9 mouse cellular contexts compared by ENCODE assay signal in genomic region chr5:17766006-17766677, GRCm38 (mm10).
DNase-seq lines count a peak whose midpoint lies in the region; ATAC-seq and TF ChIP-seq lines count a peak whose summit lies in the region.
"Had no signal": no experiment of that assay in that cellular context is flagged by ENCODE, and none has a peak within 500 bp of the region (broad histone marks: within the 10 kb centered on the region; RNA-seq: fewer than 3 reads in every experiment).

No protein-coding gene starts in this region.

- TF ChIP-seq CTCF in CH12.LX (conservative IDR thresholded peaks at IDR 0.05 in 1 of 2, IDR thresholded peaks at IDR 0.05 in 1 of 2; ENCODE audit: low read depth in 2 of 2, low read length in 2 of 2): peak in 1 of 2 experiments; percentile 79; a peak in 3 of 4 replicates

- TF ChIP-seq EP300 in CH12.LX (IDR thresholded peaks at IDR 0.05; ENCODE audit: low read length): no peak

- in situ Hi-C loops in CH12.LX (cut with MboI; ENCODE audit: low pct_ligation_motif_present, low pct_unique_long_range_greater_than_20kb, low sequenced_read_pairs): loop anchor here (25.0 kb wide), 1 partner anchor 829 kb away; no protein-coding TSS in a partner anchor

- no peak overlapping the region for H3K4me2 ChIP-seq in heart, embryonic 12.5 days
- H3K4me2 ChIP-seq in CH12.LX (ENCODE audit: insufficient read depth, low read depth, poor library complexity, severe bottlenecking): no peak overlapping the region
- H3K4me2 ChIP-seq in heart, embryonic 11.5 days: no peak overlapping the region
- H3K4me2 ChIP-seq: neural tube, embryonic 13.5 days had no signal

- H3K27me3 ChIP-seq in heart, embryonic 12.5 days (replicated peaks): no peaks in the 10 kb centered on the region
- no peaks in the 10 kb centered on the region for H3K27me3 ChIP-seq in CH12.LX (replicated peaks)
- H3K27me3 ChIP-seq in heart, embryonic 11.5 days (ENCODE audit: control insufficient read depth, insufficient read depth, low read length): no peaks in the 10 kb centered on the region
- H3K27me3 ChIP-seq: neural tube, embryonic 13.5 days had no signal

- DNase-seq in heart, adult 8-10 months (ENCODE audit: low spot score): peak; percentile 30
- peak; percentile 56 for DNase-seq in CH12.LX (ENCODE audit: extremely low read depth)
- peak; percentile 65 for DNase-seq in embryo, embryonic 10 days (ENCODE audit: low spot score)
- DNase-seq in lung, postnatal 10 days: peak; percentile 14
- DNase-seq in B cell, adult 2 months: no peak
- DNase-seq in gastrocnemius, postnatal 25 days: no peak

- no peak for TF ChIP-seq POLR2A in CH12.LX (IDR thresholded peaks at IDR 0.05; ENCODE audit: low read depth, low read length)

- WGBS in heart, embryonic 12.5 days: 64% methylated on average over 4 of the region's 4 CpGs
- WGBS in heart, embryonic 11.5 days (ENCODE audit: insufficient replicate concordance): 56% methylated on average over 4 of the region's 4 CpGs

- H3K9ac ChIP-seq in heart, embryonic 12.5 days: no peak overlapping the region
- H3K9ac ChIP-seq in CH12.LX (ENCODE audit: insufficient read depth, low read depth): no peak overlapping the region
- no peak overlapping the region for H3K9ac ChIP-seq in heart, embryonic 11.5 days (ENCODE audit: low read depth, low read length)
- H3K9ac ChIP-seq: neural tube, embryonic 13.5 days had no signal

- no peak overlapping the region for H3K4me3 ChIP-seq in heart, embryonic 12.5 days
- H3K4me3 ChIP-seq in CH12.LX (replicated peaks in 1 of 3; ENCODE audit: low read depth in 2 of 3, low read length in 2 of 3, poor library complexity in 1 of 3): no peak overlapping the region
- H3K4me3 ChIP-seq in heart, embryonic 11.5 days (ENCODE audit: low read depth, low read length): no peak overlapping the region
- H3K4me3 ChIP-seq: neural tube, embryonic 13.5 days had no signal

- no peaks in the 10 kb centered on the region for H3K36me3 ChIP-seq in heart, embryonic 12.5 days
- no peaks in the 10 kb centered on the region for H3K36me3 ChIP-seq in CH12.LX (replicated peaks in 1 of 2; ENCODE audit: control insufficient read depth in 1 of 2, insufficient read depth in 1 of 2, low read length in 1 of 2)
- H3K36me3 ChIP-seq in heart, embryonic 11.5 days (ENCODE audit: control insufficient read depth, insufficient read depth, low read length): no peaks in the 10 kb centered on the region
- H3K36me3 ChIP-seq: neural tube, embryonic 13.5 days had no signal

- no peak for ATAC-seq in heart, embryonic 12.5 days (ENCODE audit: insufficient number of reproducible peaks, low FRiP score)
- ATAC-seq in heart, embryonic 11.5 days (replicated peaks; ENCODE audit: insufficient number of reproducible peaks, low FRiP score, low TSS enrichment): no peak

- no peaks in the 10 kb centered on the region for H3K4me1 ChIP-seq in heart, embryonic 12.5 days (replicated peaks)
- no peaks in the 10 kb centered on the region for H3K4me1 ChIP-seq in CH12.LX (ENCODE audit: control insufficient read depth in 1 of 2, insufficient read depth in 2 of 2)
- H3K4me1 ChIP-seq in heart, embryonic 11.5 days (ENCODE audit: control insufficient read depth, insufficient read depth, low read length): no peaks in the 10 kb centered on the region
- H3K4me1 ChIP-seq: neural tube, embryonic 13.5 days had no signal

- no peak overlapping the region for H3K27ac ChIP-seq in heart, embryonic 12.5 days (ENCODE audit: poor library complexity, severe bottlenecking)
- no peak overlapping the region for H3K27ac ChIP-seq in CH12.LX (ENCODE audit: insufficient read depth, low read depth)
- no peak overlapping the region for H3K27ac ChIP-seq in heart, embryonic 11.5 days (ENCODE audit: low read depth, low read length)
- H3K27ac ChIP-seq: neural tube, embryonic 13.5 days had no signal

- H3K79me2 ChIP-seq in CH12.LX (replicated peaks; ENCODE audit: control insufficient read depth, extremely low read depth, insufficient read depth, poor library complexity, severe bottlenecking): no peaks in the 10 kb centered on the region

- peak; percentile 95 for TF ChIP-seq RAD21 in CH12.LX (IDR thresholded peaks at IDR 0.05; ENCODE audit: low read depth, low read length)

- dilution Hi-C loops in CH12.LX (cut with MboI; ENCODE audit: extremely low pct_ligation_motif_present, extremely low pct_unique_long_range_greater_than_20kb, low sequenced_read_pairs): no loop called here

- no peaks in the 10 kb centered on the region for H3K9me3 ChIP-seq in heart, embryonic 12.5 days (replicated peaks)
- no peaks in the 10 kb centered on the region for H3K9me3 ChIP-seq in CH12.LX (replicated peaks; ENCODE audit: low read length)
- no peaks in the 10 kb centered on the region for H3K9me3 ChIP-seq in heart, embryonic 11.5 days (replicated peaks; ENCODE audit: control insufficient read depth, low read length)
- H3K9me3 ChIP-seq: neural tube, embryonic 13.5 days had no signal

TF ChIP-seq in CH12.LX, 34 proteins besides CTCF, POLR2A, EP300 and RAD21:
- no peak for TF ChIP-seq BHLHE40 (IDR thresholded peaks at IDR 0.05; ENCODE audit: low read depth, low read length)
- TF ChIP-seq UBTF (IDR thresholded peaks at IDR 0.05; ENCODE audit: low read depth, low read length): no peak
- peak; percentile 75 for TF ChIP-seq SMC3 (IDR thresholded peaks at IDR 0.05; ENCODE audit: low read depth, low read length)
- TF ChIP-seq HCFC1 (IDR thresholded peaks at IDR 0.05; ENCODE audit: low read depth, low read length): no peak
- TF ChIP-seq ZC3H11A (IDR thresholded peaks at IDR 0.05; ENCODE audit: low read depth, low read length): peak; percentile 60
- TF ChIP-seq IRF4 (IDR thresholded peaks at IDR 0.05; ENCODE audit: low read depth, low read length): no peak
- TF ChIP-seq JUND (conservative IDR thresholded peaks at IDR 0.05; ENCODE audit: low read depth, low read length): no peak

Comparison
In these comparisons a context has a peak if more than half of its experiments do, and no peak if none do; other contexts are left out.
1. DNase-seq: peak in heart, adult 8-10 months (single experiment), CH12.LX (single experiment), embryo, embryonic 10 days (single experiment) and lung, postnatal 10 days (single experiment); none in B cell, adult 2 months (0 of 2) and gastrocnemius, postnatal 25 days (single experiment).